Mouse (Mus musculus) testis, adult 2 months (tissue): ENCODE data around the gene Hist1h2ad. TPM values are rescaled to one million over a fixed set of nuclear protein-coding genes. Genes with fewer than 3 reads are reported as not detected.
"Not testable (repeated sequence)": the region's sequence is repeated elsewhere in the genome, so short reads cannot be mapped to it uniquely, and the experiment has no call there.

ENCODE experiments used
- H3K27ac ChIP-seq: fragments of 200-500 bp; 2 replicates; pipeline ENCODE4 v1.5.1; 2012; ENCODE audit warnings: low read depth, low read length; ENCODE audit not compliant: control insufficient read depth, insufficient read depth
- H3K27me3 ChIP-seq: fragments of 200-500 bp; 2 replicates; pipeline ENCODE4 v1.6.1; 2012; ENCODE audit warnings: mild to moderate bottlenecking, low read length, moderate library complexity; ENCODE audit not compliant: control insufficient read depth, insufficient read depth
- H3K36me3 ChIP-seq: fragments of 200-500 bp; 2 replicates; pipeline ENCODE4 v1.6.1; 2012; ENCODE audit warnings: mild to moderate bottlenecking, low read length; ENCODE audit not compliant: control insufficient read depth, insufficient read depth
- H3K4me1 ChIP-seq: fragments of 200-500 bp; 2 replicates; pipeline ENCODE4 v1.6.1; 2012; ENCODE audit warnings: low read length; ENCODE audit not compliant: control insufficient read depth, insufficient read depth
- H3K4me3 ChIP-seq: fragments of 200-500 bp; 2 replicates; pipeline ENCODE4 v1.5.1; 2012; ENCODE audit warnings: low read depth, mild to moderate bottlenecking, low read length, moderate library complexity, mixed read lengths; ENCODE audit not compliant: control insufficient read depth
- CTCF ChIP-seq: fragments of 200-500 bp; IDR thresholded peaks from 2 replicates; pipeline ENCODE4 v1.5.1; 2012; ENCODE audit warnings: low read depth, mild to moderate bottlenecking, inconsistent platforms, low read length, moderate library complexity; ENCODE audit not compliant: control insufficient read depth, insufficient read depth, insufficient replicate concordance
- POLR2A ChIP-seq: fragments of 200-500 bp; IDR thresholded peaks from 2 replicates; pipeline ENCODE4 v1.6.1; 2012; ENCODE audit warnings: low read depth, mild to moderate bottlenecking, inconsistent platforms, low read length, moderate library complexity; ENCODE audit not compliant: control insufficient read depth
- polyA plus RNA-seq: library from polyadenylated mRNA; depleted of rRNA; stranded (reverse); fragments of >200 nt; gene quantifications from 2 replicates; pipeline ENCODE4 v1.2.3, GENCODE M21; 2012

Hist1h2ad gene
- polyA plus RNA-seq, 1 experiment, result 1.0 TPM

DNA sequence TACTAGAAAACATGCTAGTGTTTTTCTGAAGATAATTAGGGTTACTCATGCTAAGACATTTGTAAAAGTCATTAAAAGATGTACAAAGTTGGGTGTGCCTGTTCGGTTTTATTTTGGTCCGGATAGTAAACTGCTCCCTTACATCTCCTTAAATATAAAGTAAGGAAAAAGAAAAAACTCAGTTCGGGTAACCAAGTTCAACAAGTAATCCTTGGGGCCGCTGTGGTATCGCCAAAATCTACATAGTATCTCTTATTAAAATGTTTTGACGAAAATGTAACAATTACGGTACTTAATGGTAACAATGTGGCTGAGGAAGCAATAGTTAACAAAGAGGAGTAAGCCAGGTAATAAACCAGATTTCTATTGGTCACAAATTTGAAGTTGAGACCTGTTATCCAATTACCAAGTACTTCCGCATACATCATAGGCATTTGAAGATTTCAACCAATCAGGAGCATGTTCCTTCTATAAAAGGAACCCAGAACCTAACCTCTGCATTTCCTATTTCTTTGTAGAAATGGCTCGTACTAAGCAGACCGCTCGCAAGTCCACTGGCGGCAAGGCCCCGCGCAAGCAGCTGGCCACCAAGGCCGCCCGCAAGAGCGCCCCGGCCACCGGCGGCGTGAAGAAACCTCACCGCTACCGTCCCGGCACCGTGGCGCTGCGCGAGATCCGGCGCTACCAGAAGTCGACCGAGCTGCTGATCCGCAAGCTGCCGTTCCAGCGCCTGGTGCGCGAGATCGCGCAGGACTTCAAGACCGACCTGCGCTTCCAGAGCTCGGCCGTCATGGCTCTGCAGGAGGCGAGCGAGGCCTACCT, 30.0 kb upstream of the Hist1h2ad start, which contains the start of gene Hist1h3f:
Gene Hist1h3f, plus strand, starts transcription at position 88 of the 822 bp plus-strand sequence.
- TF ChIP-seq CTCF, result no peak
- peak; percentile 70; the same call in 1 of the 2 replicates for TF ChIP-seq POLR2A
- Histone ChIP-seq H3K27me3 (no peaks in the 10 kb centered on the region), H3K4me3 (peak within 1 kb of the TSS; percentile 60), H3K36me3 (no peaks in the 10 kb centered on the region), H3K4me1 (peaks cover 3% of the 10 kb centered on the region), H3K27ac (no peak within 1 kb of the TSS)

DNA sequence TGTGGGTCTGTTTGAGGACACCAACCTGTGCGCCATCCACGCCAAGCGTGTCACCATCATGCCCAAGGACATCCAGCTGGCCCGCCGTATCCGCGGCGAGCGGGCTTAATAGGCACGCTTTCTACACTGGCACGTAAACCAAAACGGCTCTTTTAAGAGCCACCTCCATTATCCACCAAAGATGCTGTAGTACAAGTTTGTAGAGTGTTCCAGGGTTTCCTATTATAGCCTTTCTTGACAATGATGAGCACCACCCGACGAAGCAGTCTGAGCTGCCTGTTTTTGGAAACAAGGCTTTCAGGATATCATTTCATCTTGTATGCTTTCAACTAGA, 29.4 kb upstream of the Hist1h2ad start:
- H3K27me3 ChIP-seq, H3K36me3 ChIP-seq, H3K27ac ChIP-seq, H3K4me1 ChIP-seq, H3K4me3 ChIP-seq: not testable (repeated sequence)

DNA sequence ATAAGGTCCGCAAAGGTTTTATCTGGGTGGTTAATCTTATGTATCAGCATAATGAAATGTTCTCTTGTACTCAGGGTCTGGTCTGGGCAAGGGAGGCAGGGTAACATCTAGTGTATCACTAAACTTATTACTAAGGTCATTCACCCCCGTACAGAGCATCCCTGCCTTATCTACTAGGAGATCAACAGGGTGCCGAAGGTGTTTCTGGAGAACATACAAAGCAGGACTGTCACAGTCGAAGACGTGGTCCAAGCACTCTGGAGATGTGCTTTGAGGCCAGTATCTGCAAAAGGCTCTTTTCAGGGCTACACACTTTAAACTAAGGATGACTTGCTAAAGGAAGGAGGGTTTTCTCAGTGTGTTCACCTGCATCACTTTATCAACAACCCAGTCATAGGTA, 27.5 kb upstream of the Hist1h2ad start:
- TF ChIP-seq POLR2A (no peak), CTCF (no peak)
- Histone ChIP-seq H3K4me1 (peaks cover 6% of the 10 kb centered on the region), H3K36me3 (no peaks in the 10 kb centered on the region), H3K4me3 (no peak overlapping the region), H3K27ac (no peak overlapping the region), H3K27me3 (no peaks in the 10 kb centered on the region)

DNA sequence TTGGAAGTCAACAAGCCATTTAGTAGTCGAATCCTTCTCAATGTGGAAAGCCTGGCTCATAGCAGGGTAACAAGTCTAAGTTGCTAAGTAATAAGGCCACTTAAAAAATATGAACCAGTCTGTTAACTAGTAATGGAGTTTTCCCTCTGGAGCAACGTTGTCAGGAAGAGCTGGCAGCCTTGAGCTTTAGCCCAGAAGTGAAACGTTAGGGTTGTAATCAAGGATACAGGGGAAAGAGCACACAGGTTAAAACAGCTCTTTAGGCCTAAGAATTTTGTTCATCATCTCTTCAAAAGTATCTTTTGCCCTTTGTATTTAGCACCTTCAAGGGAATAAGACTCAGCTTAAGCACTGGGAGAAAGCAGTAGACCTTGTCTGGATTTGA, 23.4 kb upstream of the Hist1h2ad start:
- Histone ChIP-seq H3K4me1 (peaks cover 3% of the 10 kb centered on the region), H3K36me3 (no peaks in the 10 kb centered on the region), H3K4me3 (no peak overlapping the region), H3K27ac (no peak overlapping the region; the same call in 1 of the 2 replicates), H3K27me3 (no peaks in the 10 kb centered on the region)
- TF ChIP-seq POLR2A (no peak), CTCF (no peak)

- H3K27ac ChIP-seq, result peak within 1 kb of the TSS; percentile 36; the same call in 1 of the 2 replicates
- H3K27me3 ChIP-seq, H3K36me3 ChIP-seq, H3K4me1 ChIP-seq: not testable (repeated sequence)
- H3K4me3 ChIP-seq, result peak within 1 kb of the TSS; percentile 66
- peak; percentile 51; the same call in 1 of the 2 replicates for TF ChIP-seq POLR2A
Measured at GRCm38 (mm10) chr13:23551146-23551834, 22.9 kb upstream of the Hist1h2ad start, which contains the start of gene Hist1h4f. Hist1h4f (minus strand) TSS chr13:23551648.

DNA sequence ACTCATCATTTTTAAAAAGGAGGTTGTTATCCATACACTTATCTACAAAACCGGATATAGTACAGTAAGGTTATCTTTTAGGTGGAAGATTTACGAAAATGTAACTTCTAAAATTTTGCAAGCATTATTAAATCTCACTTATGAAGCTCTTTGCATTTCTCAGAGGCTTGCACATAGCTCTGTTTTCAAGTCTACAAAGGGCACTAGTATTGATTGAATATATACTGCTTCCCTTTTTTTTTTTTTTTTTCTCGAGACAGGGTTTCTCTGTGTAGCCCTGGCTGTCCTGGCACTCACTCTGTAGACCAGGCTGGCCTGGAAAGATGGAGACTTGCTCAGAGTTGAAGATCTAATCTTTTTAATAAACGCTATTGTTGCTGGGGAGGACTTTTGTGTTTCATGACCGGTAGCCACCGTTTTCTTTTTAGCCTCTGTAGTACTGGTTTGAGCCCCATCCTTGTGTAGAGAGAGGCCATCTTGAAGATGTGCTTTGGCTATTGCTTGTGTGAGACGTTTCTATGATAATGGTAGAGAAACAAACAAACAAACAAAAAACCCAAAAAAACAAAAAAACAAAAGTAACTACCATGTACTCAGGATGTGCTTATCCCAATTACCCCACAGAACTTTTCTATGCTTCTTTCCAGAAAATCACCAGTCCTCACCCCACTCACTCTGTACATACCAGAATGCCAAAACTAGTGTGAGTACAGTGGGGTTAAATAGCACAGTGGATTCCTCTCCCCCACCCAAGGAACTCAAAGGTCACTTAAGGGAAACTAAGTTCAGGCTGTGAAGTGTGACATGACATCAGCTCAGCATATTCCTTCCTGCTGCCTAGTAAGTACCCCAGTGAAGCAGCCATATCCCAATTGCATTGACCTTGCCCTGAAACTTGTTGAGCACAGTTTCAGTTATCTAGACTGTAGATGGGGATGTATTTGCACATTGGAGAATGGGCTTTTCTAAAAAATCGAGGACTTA, 22.0 kb upstream of the Hist1h2ad start:
- TF ChIP-seq POLR2A (no peak), CTCF (no peak)
- H3K4me3 ChIP-seq, result no peak overlapping the region
- H3K27ac ChIP-seq, result no peak overlapping the region
- H3K27me3 ChIP-seq, result no peaks in the 10 kb centered on the region
- peaks cover 3% of the 10 kb centered on the region for H3K4me1 ChIP-seq
- no peaks in the 10 kb centered on the region for H3K36me3 ChIP-seq

DNA sequence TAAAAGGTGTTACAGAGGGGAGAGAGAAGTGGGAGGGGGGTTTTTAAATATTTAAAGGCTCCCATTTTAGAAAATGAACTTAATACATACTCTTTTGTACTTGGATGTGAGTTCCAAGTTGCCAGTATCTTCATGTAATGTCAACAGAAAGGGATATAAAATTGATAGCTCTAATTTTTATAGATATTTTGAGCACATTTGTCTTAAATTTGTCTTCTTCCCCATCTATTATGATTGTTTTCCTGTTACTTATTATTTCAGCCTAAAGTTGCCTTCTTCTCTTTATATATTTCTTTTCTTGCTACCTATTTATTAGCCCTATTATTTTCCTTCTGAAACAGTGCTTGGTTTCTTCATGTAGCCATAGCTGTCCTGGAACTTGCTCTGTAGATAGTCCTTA, 21.2 kb upstream of the Hist1h2ad start, which contains the start of gene Hist1h1d:
Gene Hist1h1d, plus strand, starts transcription at position 301 of the 400 bp plus-strand sequence.
- Histone ChIP-seq H3K4me1 (peaks cover 3% of the 10 kb centered on the region), H3K27me3 (no peaks in the 10 kb centered on the region), H3K4me3 (no peak within 1 kb of the TSS), H3K36me3 (no peaks in the 10 kb centered on the region), H3K27ac (no peak within 1 kb of the TSS)
- TF ChIP-seq POLR2A, result no peak
- no peak for TF ChIP-seq CTCF
